Mouse (Mus musculus) embryonic facial prominence, embryonic 10.5 days (tissue): ENCODE measurements around the gene Phf20. TPM values are rescaled to one million over a fixed set of nuclear protein-coding genes. Genes with fewer than 3 reads are reported as not detected.

Experiments used
- DNase-seq: peaks from one replicate; pipeline ENCODE4 v3.0.0-alpha.2; 2017; ENCODE audit warnings: low spot score
- H3K27ac ChIP-seq: fragments of 300-500 bp; sonication (generic); replicated peaks from 2 replicates; pipeline ENCODE4 v1.5.1; 2016; ENCODE audit warnings: mild to moderate bottlenecking
- H3K27me3 ChIP-seq: fragments of 300-500 bp; sonication (generic); replicated peaks from 2 replicates; pipeline ENCODE4 v1.6.1; 2016; ENCODE audit warnings: low read depth, mild to moderate bottlenecking; ENCODE audit not compliant: poor library complexity, severe bottlenecking
- H3K36me3 ChIP-seq: fragments of 300-500 bp; sonication (generic); replicated peaks from 2 replicates; pipeline ENCODE4 v1.6.1; 2016; ENCODE audit warnings: mild to moderate bottlenecking, moderate library complexity
- H3K4me1 ChIP-seq: fragments of 300-500 bp; sonication (generic); 2 replicates; pipeline ENCODE4 v1.6.1; 2016
- H3K4me3 ChIP-seq: fragments of 300-500 bp; sonication (generic); 2 replicates; pipeline ENCODE4 v1.5.1; 2016; ENCODE audit warnings: mild to moderate bottlenecking, moderate library complexity
- H3K9me3 ChIP-seq: fragments of 300-500 bp; sonication (generic); 2 replicates; pipeline ENCODE4 v1.6.1; 2016; ENCODE audit warnings: mild to moderate bottlenecking
- WGBS: fragments of 180-500 bp; shearing (Covaris S2); methylation state at CpG from one replicate; pipeline ENCODE4 v1.1.7; 2016; 5-methylcytosine and 5-hydroxymethylcytosine counted together
- polyA plus RNA-seq: library from polyadenylated mRNA; unstranded; fragments of >200 nt; fragmentation: Nextera tagmentation; extraction: Ambion mirVana; gene quantifications from 2 replicates; pipeline ENCODE4 v1.2.1, GENCODE M21; 2016

Gene Phf20
- polyA plus RNA-seq, 1 experiment from 2014 or later: 70.3 TPM

DNA sequence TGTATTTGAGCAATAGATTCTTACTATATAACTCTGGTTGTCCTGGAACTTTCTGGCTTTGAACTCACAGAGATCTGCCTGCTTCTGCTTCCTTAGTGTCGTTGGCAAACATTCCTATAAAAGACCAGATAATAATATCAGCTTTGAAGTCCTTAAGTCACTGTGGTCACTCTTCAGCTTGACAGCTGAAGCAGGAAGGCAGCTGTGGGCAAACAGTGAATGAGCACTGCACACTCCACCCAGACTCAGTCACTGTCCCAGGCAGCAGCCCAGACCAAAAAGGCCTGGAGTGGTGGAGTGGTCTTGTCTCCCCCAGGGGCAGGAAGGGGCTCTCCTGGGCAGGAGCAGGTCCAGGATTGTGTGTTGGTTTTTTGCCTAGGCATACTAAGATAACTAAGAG is 95.7 kb downstream of the Phf20 start:
- 92% methylated on average over 1 of the region's 1 CpGs for WGBS
- H3K27me3 ChIP-seq: no peaks in the 10 kb centered on the region
- H3K4me1 ChIP-seq: no peaks in the 10 kb centered on the region
- H3K36me3 ChIP-seq: peaks cover 99% of the 10 kb centered on the region
- H3K9me3 ChIP-seq: no peaks in the 10 kb centered on the region
- H3K4me3 ChIP-seq: no peak overlapping the region
- H3K27ac ChIP-seq: no peak overlapping the region
- DNase-seq: no peak

DNA sequence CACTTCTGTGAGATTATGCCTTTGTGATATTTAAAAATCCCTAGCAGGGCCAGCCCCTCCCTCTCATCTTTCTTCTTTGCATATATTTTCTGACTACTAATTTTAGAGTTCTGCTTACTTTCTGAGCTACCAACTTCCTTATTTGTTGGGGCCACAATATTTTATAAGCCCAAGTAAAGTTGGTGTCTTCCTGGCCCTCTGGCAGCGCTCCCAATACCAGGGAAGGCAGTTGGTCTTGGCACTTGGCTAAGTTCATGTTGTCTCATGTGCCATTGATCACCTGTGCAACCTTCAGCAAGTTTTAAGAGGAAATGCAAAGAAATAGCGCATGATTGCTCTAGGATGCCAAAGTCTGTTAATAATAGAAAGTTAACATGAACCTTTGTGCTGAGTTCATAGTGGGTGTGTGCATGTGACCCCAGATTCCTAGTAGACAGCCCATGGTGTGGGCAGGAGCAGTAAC is 99.4 kb downstream of the Phf20 start:
- 93% methylated on average over 2 of the region's 2 CpGs for WGBS
- no peak overlapping the region for H3K27ac ChIP-seq
- H3K27me3 ChIP-seq: no peaks in the 10 kb centered on the region
- DNase-seq: no peak
- no peaks in the 10 kb centered on the region for H3K4me1 ChIP-seq
- H3K4me3 ChIP-seq: no peak overlapping the region
- no peaks in the 10 kb centered on the region for H3K9me3 ChIP-seq
- H3K36me3 ChIP-seq: peaks cover 93% of the 10 kb centered on the region

DNA sequence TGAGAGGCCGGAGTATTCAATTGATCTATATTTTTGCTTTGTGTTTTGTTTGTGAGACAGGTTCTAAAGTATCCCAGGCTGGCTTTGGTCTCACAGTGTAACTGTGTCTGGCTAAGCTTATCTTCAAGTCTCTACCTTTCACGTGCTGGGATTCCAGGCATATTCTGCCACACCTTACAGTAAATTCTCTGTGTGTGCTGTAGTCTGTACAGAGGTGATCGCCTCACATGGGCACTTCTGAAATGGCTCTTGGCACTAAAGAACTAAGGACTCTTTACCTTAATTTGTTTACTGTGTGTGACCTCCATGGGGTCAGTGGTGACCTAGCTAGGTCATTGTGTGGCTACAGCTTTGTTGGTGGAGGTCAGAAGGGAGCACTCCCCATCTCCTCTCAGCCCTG is 99.9 kb downstream of the Phf20 start:
- WGBS: 94% methylated on average over 3 of the region's 3 CpGs
- no peaks in the 10 kb centered on the region for H3K4me1 ChIP-seq
- H3K36me3 ChIP-seq: peaks cover 93% of the 10 kb centered on the region
- no peak for DNase-seq
- no peak overlapping the region for H3K4me3 ChIP-seq
- no peak overlapping the region for H3K27ac ChIP-seq
- H3K9me3 ChIP-seq: no peaks in the 10 kb centered on the region
- no peaks in the 10 kb centered on the region for H3K27me3 ChIP-seq

DNA sequence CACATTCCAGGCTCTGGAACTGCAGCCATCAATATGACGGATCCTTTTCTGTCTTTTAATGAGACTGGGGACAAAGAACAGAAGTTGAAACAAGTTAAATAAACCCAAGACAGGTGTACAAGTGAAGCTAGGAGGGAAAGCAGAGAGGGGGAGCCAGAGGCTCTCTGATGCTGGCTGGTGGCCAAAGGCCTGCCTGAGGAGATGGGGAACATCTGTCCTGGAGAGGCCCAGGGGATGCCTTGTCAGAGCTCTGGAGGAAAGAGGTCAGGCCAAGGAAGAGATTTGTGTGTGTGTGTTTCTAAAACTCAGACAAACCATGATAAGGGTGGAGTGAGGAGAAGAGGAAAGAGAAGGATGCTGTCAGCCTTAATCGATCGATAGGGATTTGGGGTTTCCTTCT is 101.4 kb downstream of the Phf20 start:
- Histone ChIP-seq H3K4me1 (no peaks in the 10 kb centered on the region), H3K9me3 (no peaks in the 10 kb centered on the region), H3K27me3 (no peaks in the 10 kb centered on the region), H3K4me3 (no peak overlapping the region), H3K36me3 (peaks cover 93% of the 10 kb centered on the region), H3K27ac (no peak overlapping the region)
- no peak for DNase-seq
- 88% methylated on average over 3 of the region's 3 CpGs for WGBS

DNA sequence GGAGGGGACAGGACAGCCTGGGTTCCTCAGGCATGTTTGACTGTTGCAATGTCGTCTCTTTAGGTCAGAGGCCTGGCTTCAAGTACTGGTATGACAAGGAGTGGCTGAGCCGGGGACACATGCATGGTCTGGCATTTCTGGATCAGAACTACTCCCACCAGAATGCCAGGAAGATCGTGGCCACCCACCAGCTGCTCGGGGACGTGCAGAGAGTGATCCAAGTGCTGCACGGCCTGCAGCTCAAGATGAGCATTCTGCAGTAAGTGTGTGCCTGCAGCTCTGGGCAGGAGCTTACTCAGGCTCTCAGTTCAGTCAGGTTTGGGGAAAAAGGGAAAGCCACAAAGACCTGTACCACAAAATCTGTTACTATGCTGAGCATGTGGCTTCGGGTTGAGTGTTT is 102.2 kb downstream of the Phf20 start:
- peaks cover 93% of the 10 kb centered on the region for H3K36me3 ChIP-seq

DNA sequence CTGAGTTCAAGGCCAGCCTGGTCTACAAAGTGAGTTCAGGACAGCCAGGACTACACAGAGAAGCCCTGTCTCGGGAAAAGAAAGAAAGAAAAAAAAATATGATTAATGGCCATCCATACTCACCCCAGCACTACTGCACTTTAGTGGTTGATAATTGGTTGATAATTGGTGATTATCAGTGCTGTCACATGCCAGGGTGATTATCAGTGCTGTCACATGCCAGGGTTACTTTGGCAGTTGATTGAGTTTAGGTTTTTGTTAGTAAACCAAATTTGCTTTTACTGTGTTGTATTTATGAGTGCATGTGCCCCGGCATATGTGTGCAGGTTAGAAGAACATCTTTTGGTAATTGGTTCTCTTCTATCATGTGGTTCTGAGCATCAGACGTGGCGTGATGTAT is 105.8 kb downstream of the Phf20 start:
- Histone ChIP-seq H3K9me3 (no peaks in the 10 kb centered on the region), H3K36me3 (peaks cover 91% of the 10 kb centered on the region), H3K27me3 (no peaks in the 10 kb centered on the region), H3K4me1 (no peaks in the 10 kb centered on the region), H3K27ac (no peak overlapping the region), H3K4me3 (no peak overlapping the region)
- DNase-seq: no peak
- 88% methylated on average over 4 of the region's 4 CpGs for WGBS

More for the DNA sequence above, 102.2 kb downstream of the Phf20 start:
- 89% methylated on average over 7 of the region's 7 CpGs for WGBS
- DNase-seq: no peak
- no peaks in the 10 kb centered on the region for H3K27me3 ChIP-seq
- H3K4me1 ChIP-seq: no peaks in the 10 kb centered on the region
- H3K27ac ChIP-seq: no peak overlapping the region
- H3K9me3 ChIP-seq: no peaks in the 10 kb centered on the region
- no peak overlapping the region for H3K4me3 ChIP-seq

DNA sequence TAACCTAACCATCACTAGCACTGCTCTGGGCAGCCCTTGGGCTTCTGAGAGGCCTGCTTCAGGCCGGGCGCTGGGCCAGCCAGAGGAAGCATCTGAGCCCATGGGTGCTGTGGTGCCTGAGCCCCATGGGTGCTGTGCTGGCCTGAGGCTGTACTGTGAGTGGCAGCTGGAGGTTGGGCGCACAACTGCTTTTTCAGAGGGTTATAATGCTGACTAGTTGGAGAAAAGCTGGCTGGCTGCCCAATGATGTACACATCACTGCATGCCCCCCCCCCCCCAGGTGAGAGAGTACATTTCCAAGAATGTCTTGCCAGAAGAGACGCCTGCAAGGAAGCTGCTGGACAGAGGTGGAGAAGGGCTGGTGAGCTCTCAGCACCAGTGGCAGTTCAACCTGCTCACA is 108.1 kb downstream of the Phf20 start:
- peaks cover 85% of the 10 kb centered on the region for H3K36me3 ChIP-seq
- no peak overlapping the region for H3K4me3 ChIP-seq
- H3K4me1 ChIP-seq: no peaks in the 10 kb centered on the region
- no peaks in the 10 kb centered on the region for H3K27me3 ChIP-seq
- no peaks in the 10 kb centered on the region for H3K9me3 ChIP-seq
- WGBS: 96% methylated on average over 4 of the region's 4 CpGs
- H3K27ac ChIP-seq: no peak overlapping the region
- no peak for DNase-seq

DNA sequence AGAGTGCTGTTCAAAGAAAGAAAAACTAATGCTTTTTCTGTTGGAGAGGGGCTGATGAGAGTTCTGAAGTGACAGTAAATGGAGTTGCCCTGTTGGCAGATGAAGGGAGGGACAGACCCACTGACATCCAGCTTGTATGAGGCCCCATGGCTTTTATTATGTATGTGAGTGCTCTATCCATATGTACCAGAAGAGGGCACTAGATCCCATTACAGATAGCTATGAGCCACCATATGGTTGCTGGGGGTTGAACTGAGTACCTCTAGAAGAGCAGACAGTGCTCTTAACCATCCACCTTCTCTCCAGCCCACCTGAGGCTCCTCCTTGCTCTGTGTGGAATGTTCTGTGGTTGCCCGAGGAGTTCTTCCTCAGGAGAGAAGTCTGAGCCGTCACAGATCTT is 109.6 kb downstream of the Phf20 start:
- Histone ChIP-seq H3K9me3 (no peaks in the 10 kb centered on the region), H3K4me3 (no peak overlapping the region), H3K4me1 (no peaks in the 10 kb centered on the region), H3K27ac (no peak overlapping the region), H3K27me3 (no peaks in the 10 kb centered on the region), H3K36me3 (peaks cover 85% of the 10 kb centered on the region)
- WGBS: 84% methylated on average over 2 of the region's 2 CpGs
- peak; percentile 10 for DNase-seq

DNA sequence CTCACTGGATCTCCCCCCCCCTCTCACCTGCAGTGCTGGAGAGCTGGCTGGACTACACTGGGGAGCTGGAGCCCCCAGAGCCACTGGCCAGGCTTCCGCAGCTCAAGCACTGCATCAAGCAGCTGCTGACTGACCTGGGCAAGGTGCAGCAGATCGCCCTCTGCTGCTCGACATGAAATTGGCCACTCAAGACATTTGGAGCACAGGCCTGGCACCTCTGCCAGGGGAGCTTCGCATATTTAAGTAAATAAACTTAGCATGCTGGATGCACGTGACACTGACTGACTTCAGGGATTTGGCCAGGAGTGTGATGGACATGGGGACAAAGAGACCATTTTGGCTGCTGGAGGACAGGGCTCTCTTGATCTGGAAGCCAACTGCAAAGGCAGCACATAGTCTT is 111.0 kb downstream of the Phf20 start:
- 64% methylated on average over 5 of the region's 5 CpGs for WGBS
- Histone ChIP-seq H3K9me3 (no peaks in the 10 kb centered on the region), H3K27ac (no peak overlapping the region), H3K27me3 (no peaks in the 10 kb centered on the region), H3K4me3 (no peak overlapping the region), H3K4me1 (peaks cover 6% of the 10 kb centered on the region), H3K36me3 (peaks cover 72% of the 10 kb centered on the region)
- peak; percentile 21 for DNase-seq

DNA sequence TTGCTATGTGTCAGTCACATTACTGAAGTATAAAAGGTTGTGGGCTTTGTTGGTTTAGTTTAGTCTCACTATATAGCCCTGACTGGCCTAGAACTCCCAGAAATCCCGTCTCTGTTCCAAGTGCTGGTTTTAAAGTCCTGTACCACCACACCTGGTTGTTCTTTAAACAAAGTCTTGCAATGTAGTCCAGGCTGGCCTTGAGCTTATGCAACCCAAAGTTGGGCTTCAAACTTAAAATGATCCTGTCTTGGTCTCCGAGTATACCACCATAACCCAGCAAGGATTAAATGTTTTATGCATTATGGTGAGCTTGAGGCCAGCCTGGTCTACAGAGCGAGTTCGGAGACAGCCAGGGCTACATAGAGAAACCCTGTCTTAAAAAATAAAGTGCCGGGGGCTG is 113.7 kb downstream of the Phf20 start:
- Histone ChIP-seq H3K4me3 (no peak overlapping the region), H3K9me3 (no peaks in the 10 kb centered on the region), H3K4me1 (peaks cover 16% of the 10 kb centered on the region), H3K36me3 (peaks cover 54% of the 10 kb centered on the region), H3K27me3 (no peaks in the 10 kb centered on the region), H3K27ac (no peak overlapping the region)
- DNase-seq: no peak
- WGBS: 96% methylated on average over 5 of the region's 5 CpGs

DNA sequence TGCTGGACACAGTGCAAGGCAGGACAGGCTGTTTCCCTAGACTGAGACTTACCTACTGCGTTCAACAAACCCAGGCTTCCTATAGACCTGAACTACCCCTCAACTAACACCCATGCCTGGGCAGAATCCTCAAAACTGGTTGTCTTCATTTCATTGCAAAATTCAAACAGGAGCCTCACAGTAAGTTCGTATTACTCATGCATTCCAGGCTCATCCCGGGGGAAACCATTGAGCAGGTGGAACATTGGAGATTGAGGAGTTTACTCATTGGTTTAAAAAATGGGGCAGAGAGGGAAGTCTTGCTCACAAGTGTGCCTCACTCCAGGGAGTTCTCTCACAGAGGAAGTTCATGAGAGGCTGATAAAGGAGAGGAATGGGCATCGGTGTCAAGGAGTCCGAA is 114.2 kb downstream of the Phf20 start:
- Histone ChIP-seq H3K27me3 (no peaks in the 10 kb centered on the region), H3K4me3 (no peak overlapping the region), H3K9me3 (no peaks in the 10 kb centered on the region), H3K4me1 (peaks cover 16% of the 10 kb centered on the region), H3K27ac (no peak overlapping the region), H3K36me3 (peaks cover 50% of the 10 kb centered on the region)
- WGBS: 93% methylated on average over 5 of the region's 5 CpGs
- no peak for DNase-seq

DNA sequence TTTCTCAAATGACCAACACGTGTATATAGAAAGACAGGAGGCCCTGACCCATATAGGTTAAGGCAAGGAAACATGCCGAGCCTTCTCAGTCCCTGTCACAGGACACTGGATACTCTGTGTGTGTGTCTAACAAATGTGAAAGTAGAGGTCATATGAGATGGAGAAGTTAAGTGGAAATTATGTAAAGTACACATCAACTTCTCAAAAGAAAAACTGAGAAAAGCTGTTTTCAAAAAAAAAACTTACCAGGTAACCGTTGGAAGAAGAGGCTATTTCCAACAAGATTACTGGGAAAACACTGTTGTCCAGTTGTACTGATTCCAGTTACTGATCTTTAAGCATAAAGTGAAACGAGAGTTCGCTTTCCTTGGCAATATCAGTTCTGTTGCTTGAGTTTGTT is 114.7 kb downstream of the Phf20 start:
- DNase-seq: no peak
- Histone ChIP-seq H3K36me3 (peaks cover 45% of the 10 kb centered on the region), H3K4me3 (peak overlapping the region; percentile 95), H3K4me1 (peaks cover 16% of the 10 kb centered on the region), H3K9me3 (no peaks in the 10 kb centered on the region), H3K27me3 (no peaks in the 10 kb centered on the region), H3K27ac (no peak overlapping the region)
- 90% methylated on average over 5 of the region's 5 CpGs for WGBS

DNA sequence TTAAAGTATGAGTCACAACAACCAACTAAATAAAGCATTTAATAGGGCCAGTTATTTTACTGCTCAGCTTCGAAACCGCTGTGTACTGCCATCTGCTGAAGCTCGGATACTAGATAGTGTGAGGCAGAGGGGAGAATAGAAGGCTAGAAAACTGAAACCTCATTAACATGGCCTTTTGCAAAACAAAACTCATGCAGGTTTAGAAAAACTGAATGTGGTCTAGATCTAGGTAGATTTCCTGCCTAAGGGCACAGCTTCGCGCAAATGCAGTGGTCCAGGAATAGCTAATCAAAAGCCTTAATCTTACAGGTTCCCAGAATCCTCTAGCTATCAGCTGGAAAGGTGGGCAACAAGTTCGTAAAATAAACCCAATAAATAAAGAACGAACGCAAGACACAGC is 115.2 kb downstream of the Phf20 start:
- H3K4me1 ChIP-seq: peaks cover 16% of the 10 kb centered on the region
- 27% methylated on average over 8 of the region's 8 CpGs for WGBS
- peak overlapping the region; percentile 95 for H3K4me3 ChIP-seq

DNA sequence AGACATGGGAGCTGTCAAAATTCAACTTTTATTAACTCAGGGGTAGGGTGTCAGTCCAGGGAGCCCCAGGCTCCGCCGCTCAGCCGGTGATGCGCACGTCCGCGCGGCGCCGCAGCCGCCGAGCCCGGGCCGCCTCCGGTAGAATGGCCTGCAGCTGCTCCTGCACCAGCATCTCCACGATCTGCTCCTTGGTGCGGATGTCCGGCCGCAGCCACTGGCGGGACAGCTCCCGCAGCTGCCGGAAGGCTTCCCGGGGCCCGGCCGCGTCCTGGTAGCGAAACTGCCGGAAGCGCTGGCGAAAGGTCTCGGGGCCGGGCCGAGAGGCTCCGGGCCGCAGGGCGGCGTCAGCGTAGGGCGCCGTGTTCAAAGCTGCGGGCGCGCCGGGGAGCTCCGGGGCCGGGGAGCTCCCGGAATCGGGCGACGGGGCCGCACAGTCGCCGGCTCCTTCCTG is 115.6 kb downstream of the Phf20 start:
- Histone ChIP-seq H3K27me3 (no peaks in the 10 kb centered on the region), H3K27ac (peak overlapping the region; percentile 98), H3K36me3 (peaks cover 37% of the 10 kb centered on the region), H3K4me3 (peak overlapping the region; percentile 95), H3K9me3 (no peaks in the 10 kb centered on the region), H3K4me1 (peaks cover 16% of the 10 kb centered on the region)
- DNase-seq: peak; percentile 78
- WGBS: under 1% methylated on average over 53 of the region's 53 CpGs

More for the DNA sequence above, 115.2 kb downstream of the Phf20 start:
- Histone ChIP-seq H3K9me3 (no peaks in the 10 kb centered on the region), H3K27ac (peak overlapping the region; percentile 98), H3K27me3 (no peaks in the 10 kb centered on the region), H3K36me3 (peaks cover 41% of the 10 kb centered on the region)
- no peak for DNase-seq
